Mouse (Mus musculus) ovary, postnatal 10 days (tissue): ENCODE results near the gene Bmp15.

Experiments
- DNase-seq: peaks from one replicate; pipeline ENCODE4 v3.0.0; 2022; ENCODE audit warnings: low spot score

Gene Bmp15

GRCm38 (mm10) chrX:6320621-6321020 is at the start of gene Bmp15:
TSS of gene Bmp15 (minus strand) at chrX:6320721.
- DNase-seq, result no peak

GRCm38 (mm10) chrX:6368822-6369221 is 48.3 kb upstream of the Bmp15 start:
- DNase-seq, result no peak

GRCm38 (mm10) chrX:6357503-6358114 is 37.1 kb upstream of the Bmp15 start:
- no peak for DNase-seq

GRCm38 (mm10) chrX:6356876-6357275 is 36.4 kb upstream of the Bmp15 start:
- DNase-seq, result no peak

GRCm38 (mm10) chrX:6345273-6345959 is 24.9 kb upstream of the Bmp15 start:
- DNase-seq, result no peak

GRCm38 (mm10) chrX:6324056-6324455 is 3.5 kb upstream of the Bmp15 start:
- DNase-seq, result no peak

GRCm38 (mm10) chrX:6317747-6318146 is 2.8 kb downstream of the Bmp15 start:
- no peak for DNase-seq
